Mouse (Mus musculus) intestine, embryonic 16.5 days (tissue): ENCODE measurements around the gene 4933424G06Rik. TPM values are rescaled to one million over a fixed set of nuclear protein-coding genes. Genes with fewer than 3 reads are reported as not detected.

Experiments
- ATAC-seq: fragments of 200-750 bp; cut with Nextera tagmentation; 2 replicates; pipeline ENCODE4 v1.8.0; 2017; ENCODE audit warnings: moderate TSS enrichment, moderate library complexity
- H3K27ac ChIP-seq: fragments of 300-500 bp; sonication (generic); 2 replicates; pipeline ENCODE4 v1.5.1; 2014; ENCODE audit warnings: mild to moderate bottlenecking, low read length
- H3K27me3 ChIP-seq: fragments of 300-500 bp; sonication (generic); replicated peaks from 2 replicates; pipeline ENCODE4 v1.6.1; 2014; ENCODE audit warnings: low read length, control low read depth, mixed read lengths; ENCODE audit not compliant: control insufficient read depth, insufficient read depth
- H3K36me3 ChIP-seq: fragments of 300-500 bp; sonication (generic); 2 replicates; pipeline ENCODE4 v1.6.1; 2014; ENCODE audit warnings: low read length, control low read depth; ENCODE audit not compliant: control insufficient read depth, insufficient read depth
- H3K4me1 ChIP-seq: fragments of 300-500 bp; sonication (generic); 2 replicates; pipeline ENCODE4 v1.6.1; 2014; ENCODE audit warnings: low read length, control low read depth, mixed read lengths; ENCODE audit not compliant: control insufficient read depth, insufficient read depth
- H3K4me2 ChIP-seq: fragments of 300-500 bp; sonication (generic); 2 replicates; pipeline ENCODE4 v1.6.1; 2014; ENCODE audit warnings: low read depth, low read length, control low read depth
- H3K4me3 ChIP-seq: fragments of 300-500 bp; sonication (generic); 2 replicates; pipeline ENCODE4 v1.5.1; 2014; ENCODE audit warnings: mild to moderate bottlenecking, low read length
- H3K9ac ChIP-seq: fragments of 300-500 bp; sonication (generic); 2 replicates; pipeline ENCODE4 v1.6.1; 2014; ENCODE audit warnings: low read depth, low read length
- H3K9me3 ChIP-seq: fragments of 300-500 bp; sonication (generic); 2 replicates; pipeline ENCODE4 v1.6.1; 2016; ENCODE audit warnings: low read length, control low read depth; ENCODE audit not compliant: control insufficient read depth
- WGBS: fragments of 180-500 bp; shearing (Covaris S2); extraction: QIAGEN DNeasy Blood & Tissue Kit; methylation state at CpG from one replicate; pipeline ENCODE4 v1.1.7; 2014; 5-methylcytosine and 5-hydroxymethylcytosine counted together
- microRNA-seq: library from miRNA; unstranded; fragments of <30 nt; microRNA quantifications from one replicate; pipeline ENCODE4, GENCODE M21; 2016
- polyA plus RNA-seq: library from polyadenylated mRNA; unstranded; fragments of >200 nt; fragmentation: Nextera tagmentation; extraction: Ambion mirVana; gene quantifications from 2 replicates; pipeline ENCODE4 v1.2.1, GENCODE M21; 2015

The 4933424G06Rik gene
- polyA plus RNA-seq, 1 experiment from 2014 or later: 0.12 TPM

DNA sequence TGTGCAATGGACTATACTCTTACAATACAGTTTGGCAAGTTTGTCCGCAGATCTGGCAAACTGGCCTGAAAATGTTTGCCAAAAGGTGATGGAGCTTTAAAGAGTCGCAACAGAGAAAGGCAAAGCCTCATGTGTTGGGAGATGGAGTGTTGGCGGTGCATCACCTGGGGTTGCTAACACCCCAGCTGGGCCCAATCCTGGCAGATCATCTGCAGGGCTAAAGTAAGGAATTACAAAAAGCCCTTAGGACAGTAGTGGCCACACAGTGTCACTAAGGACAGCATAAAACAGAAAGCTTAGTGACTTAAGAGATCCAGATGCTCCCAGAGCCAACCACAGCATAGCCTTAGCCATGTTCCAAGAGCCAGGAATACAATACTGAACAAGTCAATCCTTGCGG, 94.9 kb downstream of the 4933424G06Rik start:
- no peak overlapping the region for H3K4me2 ChIP-seq
- no peak overlapping the region for H3K4me3 ChIP-seq
- no peak overlapping the region for H3K9ac ChIP-seq
- peaks cover 12% of the 10 kb centered on the region; the same call in 1 of the 2 replicates for H3K36me3 ChIP-seq
- no peak for ATAC-seq
- H3K4me1 ChIP-seq: no peaks in the 10 kb centered on the region
- H3K27me3 ChIP-seq: no peaks in the 10 kb centered on the region
- no peak overlapping the region for H3K27ac ChIP-seq
- H3K9me3 ChIP-seq: no peaks in the 10 kb centered on the region
- 89% methylated on average over 4 of the region's 4 CpGs for WGBS

DNA sequence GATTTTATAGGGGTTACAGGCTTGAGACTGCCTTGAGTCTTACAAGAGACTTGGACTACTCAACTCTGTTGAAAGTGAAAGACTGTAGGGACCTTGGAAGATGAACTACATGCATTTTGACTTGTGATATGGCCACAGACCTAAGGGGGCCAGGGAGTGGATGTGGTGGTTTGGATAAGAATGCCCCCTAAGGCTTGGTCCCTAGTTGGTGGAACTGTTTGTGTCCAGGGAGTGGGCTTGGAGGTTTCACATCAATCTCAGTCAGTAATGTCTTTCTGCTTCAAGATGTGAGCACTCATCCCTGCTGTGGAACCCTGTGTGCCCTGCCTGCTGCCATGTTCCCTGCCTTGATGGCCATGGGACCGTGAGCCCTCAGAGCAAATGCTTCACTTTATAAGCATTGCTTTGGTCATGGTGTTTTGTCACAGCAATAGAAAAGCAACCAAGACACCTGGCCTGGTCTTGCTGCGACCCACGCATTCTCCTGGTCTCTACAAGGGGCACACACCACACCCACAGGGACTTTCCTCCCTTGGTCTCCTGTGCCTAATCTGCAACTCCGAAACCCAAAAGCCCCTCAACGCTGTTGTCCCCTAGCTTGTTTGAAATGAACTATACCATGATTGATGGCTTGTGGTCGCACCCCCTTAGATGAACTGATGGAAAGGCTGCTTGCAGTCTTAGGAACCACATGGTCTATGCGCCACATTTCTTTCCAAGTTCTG, 96.4 kb downstream of the 4933424G06Rik start:
- peaks cover 12% of the 10 kb centered on the region; the same call in 1 of the 2 replicates for H3K36me3 ChIP-seq
- no peaks in the 10 kb centered on the region for H3K9me3 ChIP-seq
- H3K4me3 ChIP-seq: no peak overlapping the region
- ATAC-seq: no peak
- 94% methylated on average over 7 of the region's 7 CpGs for WGBS
- no peak overlapping the region for H3K9ac ChIP-seq
- no peak overlapping the region for H3K4me2 ChIP-seq
- H3K27me3 ChIP-seq: no peaks in the 10 kb centered on the region
- H3K27ac ChIP-seq: no peak overlapping the region
- no peaks in the 10 kb centered on the region for H3K4me1 ChIP-seq

DNA sequence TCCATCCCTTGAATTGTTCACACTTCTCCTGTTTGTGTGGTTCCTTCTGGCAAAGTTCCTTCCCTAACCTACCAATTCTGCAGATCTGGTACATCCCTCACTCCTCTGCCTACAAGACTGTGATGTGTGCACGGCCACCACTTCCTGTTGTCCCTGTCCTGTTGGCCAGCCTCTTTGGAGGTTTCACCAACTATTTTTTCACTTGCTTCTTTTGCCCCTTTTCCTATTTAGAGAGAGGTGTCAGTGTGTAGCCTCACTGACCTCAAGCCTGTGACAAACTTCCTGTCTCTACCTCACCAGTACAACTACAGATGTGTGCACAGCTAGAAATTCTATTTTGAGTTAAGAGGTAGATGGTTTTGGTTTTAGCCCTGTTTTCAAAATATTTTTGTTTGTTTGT, 97.1 kb downstream of the 4933424G06Rik start:
- WGBS: 80% methylated on average over 1 of the region's 1 CpGs
- Histone ChIP-seq H3K9ac (no peak overlapping the region), H3K36me3 (peaks cover 13% of the 10 kb centered on the region; the same call in 1 of the 2 replicates), H3K4me3 (no peak overlapping the region), H3K27ac (no peak overlapping the region), H3K9me3 (no peaks in the 10 kb centered on the region), H3K4me1 (no peaks in the 10 kb centered on the region), H3K27me3 (no peaks in the 10 kb centered on the region), H3K4me2 (no peak overlapping the region)
- ATAC-seq: no peak

Small RNA genes lying within 50 kb of the gene (microRNA-seq; reads per million reads assigned to microRNA genes)
- not detected for gene Gm24133

Other genes starting within 250 kb of the 4933424G06Rik start
- 39.2 and 40.2 TPM in 2 replicates for gene Cnnm4, start 238.5 kb upstream of the 4933424G06Rik start, polyA plus RNA-seq
- gene Cnnm3, start 198.3 kb upstream of the 4933424G06Rik start, polyA plus RNA-seq: 2.1 and 2.3 TPM in 2 replicates
- gene Ankrd23, start 173.3 kb upstream of the 4933424G06Rik start, polyA plus RNA-seq: 12.7 and 14.6 TPM in 2 replicates
- 0.37 TPM in 1 of 2 replicates, not detected in the other for gene Gm42417, start 170.7 kb upstream of the 4933424G06Rik start, polyA plus RNA-seq
- 23.6 and 26.8 TPM in 2 replicates for gene Ankrd39, start 162.7 kb upstream of the 4933424G06Rik start, polyA plus RNA-seq
- gene Sema4c, start 151.8 kb upstream of the 4933424G06Rik start, polyA plus RNA-seq: 7.4 and 7.9 TPM in 2 replicates
- 0.54 and 0.73 TPM in 2 replicates for gene Fam178b, start 27.0 kb upstream of the 4933424G06Rik start, polyA plus RNA-seq
- gene Cox5b, start 18.7 kb upstream of the 4933424G06Rik start, polyA plus RNA-seq: 940 and 946 TPM in 2 replicates
- 94.8 and 98.3 TPM in 2 replicates for gene Actr1b, start 4.3 kb downstream of the 4933424G06Rik start, polyA plus RNA-seq
- 0.72 and 1.0 TPM in 2 replicates for gene Zap70, start 51.6 kb downstream of the 4933424G06Rik start, polyA plus RNA-seq
- 9.3 and 11.3 TPM in 2 replicates for gene Tmem131, start 233.5 kb downstream of the 4933424G06Rik start, polyA plus RNA-seq